Mouse (Mus musculus) spleen, adult 2 months (tissue): Measurements from ENCODE around the gene Gm21981.
A peak's percentile ranks its signal among the peaks of the same experiment; 100 is the strongest.

ENCODE experiments used
- CTCF ChIP-seq: fragments of 200-500 bp; IDR thresholded peaks from 2 replicates; pipeline ENCODE4 v1.5.1; 2011; ENCODE audit warnings: mild to moderate bottlenecking, inconsistent platforms; ENCODE audit not compliant: insufficient read depth, insufficient read length, insufficient replicate concordance; ENCODE audit errors: extremely low read depth
- POLR2A ChIP-seq: fragments of 200-500 bp; IDR thresholded peaks from 2 replicates; pipeline ENCODE4 v1.6.1; 2011; ENCODE audit warnings: low read depth, low read length, inconsistent platforms

DNA sequence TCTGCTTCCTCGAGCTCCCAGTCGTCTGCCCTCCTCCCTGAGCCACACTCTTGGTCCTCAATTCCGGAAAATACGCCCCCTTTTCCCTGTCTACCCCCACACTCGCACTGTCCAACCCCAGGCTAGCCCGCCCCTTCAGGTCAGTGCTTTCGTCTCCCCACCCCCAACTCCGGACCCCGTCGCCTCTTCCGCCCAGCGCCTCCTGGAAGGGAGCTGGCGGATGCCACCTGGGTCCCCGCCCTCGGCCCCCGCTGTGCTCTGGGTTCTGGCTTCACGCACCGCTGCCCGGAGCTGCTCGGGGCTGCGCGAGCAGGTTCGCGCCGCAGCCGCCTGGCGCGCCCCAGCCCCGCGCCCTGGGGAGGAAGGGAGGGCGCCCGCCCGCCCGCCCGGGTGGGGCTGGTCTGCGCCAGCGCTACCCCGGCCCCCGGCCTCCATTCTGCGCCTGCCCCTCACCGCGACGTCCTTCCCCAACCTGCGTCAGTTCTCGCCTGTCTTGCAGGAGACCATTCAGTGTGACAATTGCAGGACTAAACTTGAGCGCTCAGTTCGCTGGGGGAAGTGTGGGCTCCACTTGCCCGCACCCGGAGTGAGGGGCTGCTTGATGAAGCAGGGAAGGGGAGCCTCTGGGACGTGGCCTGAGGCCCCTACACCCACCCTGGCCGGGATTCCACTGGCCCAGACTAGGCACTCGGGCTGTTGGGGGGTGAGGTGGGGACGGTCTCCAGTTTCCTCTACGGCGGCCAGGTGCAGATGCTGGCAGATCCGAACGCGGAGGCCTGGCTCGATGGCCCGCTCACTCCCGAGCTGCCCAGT lies 44.0 kb upstream of the Gm21981 start:
- TF ChIP-seq CTCF = no peak
- TF ChIP-seq POLR2A = peak; percentile 6; the same call in 1 of the 2 replicates
